Mouse (Mus musculus): ENCODE results near the gene Gm28551. TPM values are rescaled to one million over a fixed set of nuclear protein-coding genes. Genes with fewer than 3 reads are reported as not detected.

The Gm28551 gene
- polyA plus RNA-seq, 1 experiment from 2014 or later, result 0.52 TPM

Other genes starting within 250 kb of the Gm28551 start
- gene 1700019A02Rik, start 165.0 kb downstream of the Gm28551 start, polyA plus RNA-seq (2015; fragmentation: Nextera tagmentation; extraction: Ambion mirVana), result not detected in 2 replicates
- gene Pms1, start 55.6 kb downstream of the Gm28551 start, polyA plus RNA-seq (2015; fragmentation: Nextera tagmentation; extraction: Ambion mirVana), result 15.2 and 18.7 TPM in 2 replicates
- gene Ormdl1, start 55.6 kb downstream of the Gm28551 start, polyA plus RNA-seq (2015; fragmentation: Nextera tagmentation; extraction: Ambion mirVana), result 31.9 and 32.8 TPM in 2 replicates
- not detected in 2 replicates for gene Gm28778, start 55.6 kb downstream of the Gm28551 start, polyA plus RNA-seq (2015; fragmentation: Nextera tagmentation; extraction: Ambion mirVana)
- 17.4 and 19.1 TPM in 2 replicates for gene Osgepl1, start 39.0 kb downstream of the Gm28551 start, polyA plus RNA-seq (2015; fragmentation: Nextera tagmentation; extraction: Ambion mirVana)
- gene Asdurf, start within 50 bp of the Gm28551 start, polyA plus RNA-seq (2015; fragmentation: Nextera tagmentation; extraction: Ambion mirVana), result 9.3 TPM in 1 of 2 replicates, not detected in the other
- 64.0 and 65.4 TPM in 2 replicates for gene Asnsd1, start 85 bp upstream of the Gm28551 start, polyA plus RNA-seq (2015; fragmentation: Nextera tagmentation; extraction: Ambion mirVana)

All from embryonic facial prominence, embryonic 15.5 days (tissue).